8 mouse cellular contexts compared by ENCODE assay signal in genomic region chr9:35541488-35541887, GRCm38 (mm10). TPM values are rescaled to one million over a fixed set of nuclear protein-coding genes. Genes with fewer than 3 reads are reported as not detected.
DNase-seq lines count a peak whose midpoint lies in the region; ATAC-seq and TF ChIP-seq lines count a peak whose summit lies in the region.

No protein-coding gene starts in this region.

- peaks cover 5% of the 10 kb centered on the region for H3K27me3 ChIP-seq in E14TG2a.4 (ENCODE audit: insufficient read depth, low read length)

- peak; percentile 36 for DNase-seq in brain, embryonic 18.5 days (ENCODE audit: low read depth, low spot score)
- peak; percentile 65 to 89 for DNase-seq in layer of hippocampus, adult 18-20 months (ENCODE audit: low spot score in 2 of 2)
- DNase-seq in lung, adult 18-20 months = peak; percentile 58 to 67
- DNase-seq in ovary, adult 18-20 months (ENCODE audit: low spot score) = peak; percentile 36
- peak; percentile 78 for DNase-seq in thymus, postnatal 0 days (ENCODE audit: low spot score)

- no peak overlapping the region for H3K4me3 ChIP-seq in E14TG2a.4 (replicated peaks; ENCODE audit: low read length)

- no peaks in the 10 kb centered on the region for H3K9me3 ChIP-seq in E14TG2a.4 (ENCODE audit: low read length)

- ATAC-seq in erythroid progenitor cell, adult 5-6 weeks (replicated peaks; ENCODE audit: low FRiP score, poor library complexity, severe bottlenecking) = peak; percentile 59; the same call in 1 of the 2 replicates
- peak; percentile 66 to 75 for ATAC-seq in hematopoietic stem cell, adult 5-6 weeks (replicated peaks in 1 of 2; ENCODE audit: insufficient read depth in 1 of 2, low FRiP score in 2 of 2, low TSS enrichment in 1 of 2, low read depth in 1 of 2, poor library complexity in 2 of 2, severe bottlenecking in 2 of 2)

- no peaks in the 10 kb centered on the region for H3K36me3 ChIP-seq in E14TG2a.4 (ENCODE audit: insufficient read depth, low read length)

- peak; percentile 56 for TF ChIP-seq CTCF in E14TG2a.4 (conservative IDR thresholded peaks at IDR 0.05; ENCODE audit: low read length)

- H3K4me1 ChIP-seq in E14TG2a.4 (replicated peaks; ENCODE audit: low read depth, low read length) = no peaks in the 10 kb centered on the region

RNA-seq across cellular contexts. Expression of gene Ddx25, which starts 16.8 kb away (rescaled TPM):
- under 0.01 TPM in 1 of 2 replicates, not detected in the other for total RNA-seq in erythroid progenitor cell, adult 5-6 weeks (2015; ENCODE audit: low replicate concordance)
- 0.23 TPM in 1 of 2 replicates, not detected in the other for total RNA-seq in erythroid progenitor cell, adult 5-6 weeks (2017; ENCODE audit: low replicate concordance)
- 0.31 TPM in 1 of 2 replicates, not detected in the other for total RNA-seq in hematopoietic stem cell, adult 5-6 weeks (2017)
- total RNA-seq in layer of hippocampus, adult 18-20 months (2021) = 10 to 100 TPM; 15.6 to 15.9 TPM
- polyA plus RNA-seq in thymus, postnatal 0 days (2015; fragmentation: Nextera tagmentation; extraction: Ambion mirVana) = 0.18 and 0.31 TPM in 2 replicates

RNA-seq across cellular contexts. Expression of gene Pus3, which starts 16.9 kb away (rescaled TPM):
- 7.9 and 10.1 TPM in 2 replicates for total RNA-seq in erythroid progenitor cell, adult 5-6 weeks (2015; ENCODE audit: low replicate concordance)
- 4.1 and 8.5 TPM in 2 replicates for total RNA-seq in erythroid progenitor cell, adult 5-6 weeks (2017; ENCODE audit: low replicate concordance)
- 36.8 and 48.9 TPM in 2 replicates for total RNA-seq in hematopoietic stem cell, adult 5-6 weeks (2017)
- total RNA-seq in layer of hippocampus, adult 18-20 months (2021) = 10 to 100 TPM; 11.3 to 12.1 TPM
- polyA plus RNA-seq in thymus, postnatal 0 days (2015; fragmentation: Nextera tagmentation; extraction: Ambion mirVana) = 26.6 and 27.7 TPM in 2 replicates

RNA-seq across cellular contexts. Expression of gene Gm1113, which starts 23.4 kb away (rescaled TPM):
- not detected in 2 replicates for total RNA-seq in erythroid progenitor cell, adult 5-6 weeks (2015; ENCODE audit: low replicate concordance)
- total RNA-seq in erythroid progenitor cell, adult 5-6 weeks (2017; ENCODE audit: low replicate concordance) = not detected in 2 replicates
- total RNA-seq in hematopoietic stem cell, adult 5-6 weeks (2017) = not detected in 2 replicates
- not detected for total RNA-seq in layer of hippocampus, adult 18-20 months (2021)
- 0.07 TPM in 1 of 2 replicates, not detected in the other for polyA plus RNA-seq in thymus, postnatal 0 days (2015; fragmentation: Nextera tagmentation; extraction: Ambion mirVana)

RNA-seq across cellular contexts. Expression of gene Pate2, which starts 28.6 kb away (rescaled TPM):
- not detected in 2 replicates for total RNA-seq in erythroid progenitor cell, adult 5-6 weeks (2015; ENCODE audit: low replicate concordance)
- total RNA-seq in erythroid progenitor cell, adult 5-6 weeks (2017; ENCODE audit: low replicate concordance) = 0.53 and 3.1 TPM in 2 replicates
- not detected in 2 replicates for total RNA-seq in hematopoietic stem cell, adult 5-6 weeks (2017)
- 1 to 10 TPM in 1 of 2 experiments, under 1 TPM in 1; 0.58 to 1.5 TPM for total RNA-seq in layer of hippocampus, adult 18-20 months (2021)
- polyA plus RNA-seq in thymus, postnatal 0 days (2015; fragmentation: Nextera tagmentation; extraction: Ambion mirVana) = 0.78 and 1.3 TPM in 2 replicates

RNA-seq across cellular contexts. Expression of gene Hyls1, which starts 28.7 kb away (rescaled TPM):
- total RNA-seq in erythroid progenitor cell, adult 5-6 weeks (2015; ENCODE audit: low replicate concordance) = 30.6 and 41.8 TPM in 2 replicates
- total RNA-seq in erythroid progenitor cell, adult 5-6 weeks (2017; ENCODE audit: low replicate concordance) = 28.7 and 37.7 TPM in 2 replicates
- 6.9 and 10.8 TPM in 2 replicates for total RNA-seq in hematopoietic stem cell, adult 5-6 weeks (2017)
- total RNA-seq in layer of hippocampus, adult 18-20 months (2021) = 10 to 100 TPM; 14.8 to 15.3 TPM
- polyA plus RNA-seq in thymus, postnatal 0 days (2015; fragmentation: Nextera tagmentation; extraction: Ambion mirVana) = 19.4 and 21.6 TPM in 2 replicates

Comparison
In these comparisons a context has a peak if more than half of its experiments do, and no peak if none do; other contexts are left out.
1. RNA of gene Ddx25, which starts 16.8 kb away (total RNA-seq): 15.6 to 15.9 TPM in layer of hippocampus, adult 18-20 months; under 0.01 to 0.23 TPM in erythroid progenitor cell, adult 5-6 weeks and 0.31 TPM in hematopoietic stem cell, adult 5-6 weeks; every median in the first group is over 10 times any median in the second.
2. Peak in every context shown above with its lines, with median percentiles within 50 percentile points of each other: DNase-seq.